Mouse (Mus musculus) adrenal gland (tissue): Measurements from ENCODE around the gene Plcd1.

Experiments
- intact Hi-C: fragments of 180-260 bp; cut with DNase I; formaldehyde crosslinking; loops from one replicate; pipeline ENCODE4 v1.15.1; 2025
- long read RNA-seq, 2 experiments: library from polyadenylated mRNA; unstranded; transcript quantifications; one replicate each; pipeline ENCODE4 v2.0.0; 2020; ENCODE audit warnings: borderline replicate concordance in 1 of 2; ENCODE audit not compliant: insufficient replicate concordance in 1 of 2

Gene Plcd1
- long read RNA-seq, experiment 1, partial matches to known transcripts = 0 of 2 reads
- long read RNA-seq, experiment 1, other reads (novel, unspliced or antisense) = 0 of 2 reads
- long read RNA-seq, experiment 2, transcript Plcd1-201 (15 exons, 2,657 nt) = major isoform, 7 of 7 reads
- long read RNA-seq, experiment 2, partial matches to known transcripts = 0 of 7 reads
- long read RNA-seq, experiment 2, other reads (novel, unspliced or antisense) = 0 of 7 reads

- intact Hi-C loops = no loop called here
Measured at GRCm38 (mm10) chr9:119093419-119094295, at the start of gene Plcd1. Gene Plcd1, minus strand, starts transcription at chr9:119093502.

GRCm38 (mm10) chr9:119142066-119142465 is 48.8 kb upstream of the Plcd1 start:
- intact Hi-C loops = no loop called here

DNA sequence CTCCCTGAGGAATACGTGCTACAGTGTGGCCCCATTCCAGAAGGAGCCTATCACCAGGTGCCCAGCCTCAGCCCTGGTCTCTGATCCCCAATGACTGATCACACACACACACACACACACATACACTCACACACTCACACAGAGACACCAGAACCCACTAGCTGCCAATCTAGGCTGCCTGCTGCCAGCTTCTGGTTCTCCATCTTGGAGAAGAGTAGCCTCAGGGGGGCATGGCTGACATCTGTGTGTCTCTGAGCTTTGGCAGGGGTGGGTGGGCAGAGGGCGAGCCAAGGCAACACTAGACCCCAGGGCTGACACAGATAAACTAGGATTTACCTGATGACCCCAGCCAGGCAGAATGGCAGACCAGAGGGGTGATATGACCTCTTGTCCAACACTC is 45.5 kb upstream of the Plcd1 start:
- intact Hi-C loops = no loop called here

- intact Hi-C loops = no loop called here
Measured at GRCm38 (mm10) chr9:119130692-119131091, 37.4 kb upstream of the Plcd1 start.

DNA sequence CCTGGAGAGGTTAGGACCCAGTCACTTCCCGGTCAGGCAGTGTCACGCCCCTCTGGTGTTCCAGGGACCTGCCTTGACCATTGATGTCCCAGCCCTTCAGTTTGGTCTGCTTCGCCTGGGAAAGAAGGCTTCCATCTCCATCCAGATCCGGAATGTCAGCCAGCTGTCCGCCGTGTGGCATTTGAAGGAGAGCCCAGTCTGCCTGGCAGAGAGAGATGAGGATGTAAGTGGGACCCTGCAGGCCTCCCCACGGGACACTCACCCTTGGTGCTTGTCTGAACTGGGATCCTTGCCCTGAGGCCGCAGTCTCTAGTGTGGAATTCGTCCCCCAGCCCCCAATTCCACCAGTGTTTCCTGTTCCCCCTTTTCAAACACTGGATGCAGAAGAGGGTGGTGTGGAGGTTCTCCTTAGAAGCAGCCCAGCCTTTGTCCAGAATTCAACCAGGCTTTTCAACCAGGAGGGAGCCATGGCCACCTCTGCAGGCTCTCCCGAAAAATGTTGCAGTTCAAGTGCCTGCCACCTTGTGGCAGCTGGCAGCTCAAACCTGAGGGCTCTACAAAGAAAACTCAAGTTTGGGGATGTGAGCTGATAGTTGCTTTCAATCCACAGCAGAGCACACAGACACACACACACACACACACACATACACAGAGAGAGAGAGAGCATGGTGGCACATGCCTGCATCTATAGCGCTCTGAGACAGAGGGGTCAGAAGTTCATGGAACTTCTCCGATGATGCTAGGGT is 35.3 kb upstream of the Plcd1 start:
- intact Hi-C loops = no loop called here

- intact Hi-C loops = no loop called here
Measured at GRCm38 (mm10) chr9:119122596-119123369, 29.5 kb upstream of the Plcd1 start.

DNA sequence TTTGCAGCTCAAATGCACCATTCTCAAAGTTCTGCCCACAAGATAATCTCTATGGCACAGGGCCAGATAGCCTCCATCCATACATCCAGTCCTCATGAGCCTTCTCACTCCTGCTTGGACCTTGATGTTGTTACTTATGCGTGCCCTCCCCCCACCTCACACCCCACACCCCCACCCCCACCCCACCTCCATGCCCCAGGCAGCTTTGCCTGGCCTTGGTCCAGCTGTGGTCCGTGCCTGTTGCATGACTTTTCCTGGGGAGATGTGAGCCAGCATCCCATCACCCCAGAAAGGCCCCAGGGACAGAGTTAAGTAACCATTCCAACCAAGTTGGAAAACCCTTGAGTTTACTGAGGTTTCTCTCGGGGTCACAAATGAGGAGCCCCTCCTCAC is 26.9 kb upstream of the Plcd1 start:
- intact Hi-C loops = no loop called here

- intact Hi-C loops = no loop called here
Measured at GRCm38 (mm10) chr9:119119409-119120167, 26.3 kb upstream of the Plcd1 start.

DNA sequence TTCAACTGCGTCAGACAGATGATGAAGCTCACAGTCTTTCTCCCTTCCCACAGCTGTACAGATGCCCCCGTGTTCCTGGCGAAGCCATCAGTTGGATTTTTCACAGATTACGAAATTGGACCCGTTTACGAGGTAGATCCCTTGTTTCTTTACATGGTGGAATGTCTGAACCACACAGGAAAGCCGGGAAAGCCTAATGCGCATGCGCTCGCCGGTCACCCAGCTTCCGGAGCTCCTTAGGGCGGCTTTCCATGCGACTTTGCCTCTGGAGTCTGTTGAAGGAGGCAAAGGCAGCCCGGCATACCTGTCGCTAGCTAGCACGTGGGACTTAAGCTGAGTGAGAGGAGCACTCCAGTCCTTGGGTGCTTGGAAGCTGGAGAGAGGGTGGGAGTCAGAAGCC is 21.6 kb upstream of the Plcd1 start:
- intact Hi-C loops = no loop called here

- intact Hi-C loops = no loop called here
Measured at GRCm38 (mm10) chr9:119110640-119111039, 17.3 kb upstream of the Plcd1 start.

- intact Hi-C loops = no loop called here
Measured at GRCm38 (mm10) chr9:119109685-119110353, 16.5 kb upstream of the Plcd1 start.

- intact Hi-C loops = no loop called here
Measured at GRCm38 (mm10) chr9:119107566-119107965, 14.3 kb upstream of the Plcd1 start.

GRCm38 (mm10) chr9:119102783-119103113 is 9.4 kb upstream of the Plcd1 start:
- intact Hi-C loops = no loop called here

DNA sequence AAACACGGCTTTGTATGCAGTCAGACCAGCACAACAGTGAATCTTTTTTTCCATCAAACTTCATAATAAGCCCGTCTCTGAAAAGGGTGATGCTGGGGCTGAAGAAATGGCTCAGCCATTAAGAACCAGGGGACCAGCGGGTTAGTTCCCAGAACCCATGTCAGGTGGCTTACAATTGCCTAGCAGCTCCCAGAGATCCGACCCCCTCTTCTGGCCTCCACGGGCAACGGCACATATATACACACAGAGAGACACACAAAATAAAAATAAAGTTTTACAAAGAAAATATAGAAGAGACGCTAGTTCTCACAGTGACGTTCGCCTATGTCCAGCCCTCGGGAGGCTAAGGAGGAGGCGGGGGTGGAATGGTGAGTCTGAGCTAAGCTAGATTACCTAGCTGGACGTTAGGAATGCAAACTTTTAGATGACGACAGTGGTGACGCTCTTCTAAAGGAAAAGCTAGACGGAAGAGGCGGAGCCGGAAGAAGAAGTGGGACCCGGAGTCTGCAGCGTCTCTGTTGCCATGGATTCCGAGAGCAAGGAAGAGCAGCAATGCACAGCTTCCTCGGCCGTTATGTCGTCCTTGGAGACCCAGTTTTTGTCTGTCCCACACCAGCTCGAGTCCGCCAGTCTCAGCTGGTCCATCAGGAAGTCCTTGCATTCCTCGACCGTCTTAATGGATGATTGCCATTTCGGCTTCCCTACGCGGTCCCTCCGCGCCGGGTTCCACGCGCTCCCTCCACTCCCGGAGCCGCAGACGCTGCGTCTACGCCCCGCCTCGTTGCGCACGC is 8.9 kb upstream of the Plcd1 start, which contains the start of gene Dlec1:
TSS of gene Dlec1 (plus strand) at position 487 of the 791 bp plus-strand sequence.
- intact Hi-C loops = no loop called here

DNA sequence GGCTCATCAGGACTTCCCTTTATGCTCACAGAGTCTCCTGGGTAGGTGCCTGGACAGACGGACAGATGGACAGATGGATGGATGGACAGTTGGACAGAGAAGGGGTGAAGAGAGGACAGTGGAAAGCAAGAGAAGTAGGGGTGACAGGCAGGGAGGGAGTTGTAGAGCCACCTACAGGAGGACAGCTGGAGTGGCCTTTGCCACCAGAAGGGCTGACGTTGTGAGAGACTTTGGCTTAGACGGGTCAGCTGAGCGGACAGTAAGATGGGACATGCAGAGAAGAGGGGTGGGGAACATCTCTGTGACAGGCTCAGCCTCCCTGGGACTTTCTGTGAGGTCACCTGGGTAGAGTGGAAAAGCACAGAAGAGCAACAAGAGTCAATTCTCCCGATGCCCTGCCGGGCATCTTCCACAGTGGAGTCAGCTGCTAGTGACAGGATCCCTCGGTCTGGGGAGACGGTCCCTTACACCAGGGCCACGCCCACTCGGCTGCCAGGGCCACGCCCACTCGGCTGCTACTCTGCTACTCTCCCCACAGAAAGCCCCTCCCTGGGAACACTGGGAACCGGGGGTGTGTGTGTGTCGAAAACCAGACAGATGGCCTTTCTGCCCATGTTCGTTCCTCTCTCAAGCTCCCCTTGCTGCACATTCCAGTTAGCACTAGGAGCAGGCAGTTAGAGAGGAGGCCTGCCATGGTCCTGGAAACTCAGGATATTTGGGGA is 7.0 kb upstream of the Plcd1 start:
- intact Hi-C loops = no loop called here

- intact Hi-C loops = no loop called here
Measured at GRCm38 (mm10) chr9:119094462-119095109, 1.3 kb upstream of the Plcd1 start.

DNA sequence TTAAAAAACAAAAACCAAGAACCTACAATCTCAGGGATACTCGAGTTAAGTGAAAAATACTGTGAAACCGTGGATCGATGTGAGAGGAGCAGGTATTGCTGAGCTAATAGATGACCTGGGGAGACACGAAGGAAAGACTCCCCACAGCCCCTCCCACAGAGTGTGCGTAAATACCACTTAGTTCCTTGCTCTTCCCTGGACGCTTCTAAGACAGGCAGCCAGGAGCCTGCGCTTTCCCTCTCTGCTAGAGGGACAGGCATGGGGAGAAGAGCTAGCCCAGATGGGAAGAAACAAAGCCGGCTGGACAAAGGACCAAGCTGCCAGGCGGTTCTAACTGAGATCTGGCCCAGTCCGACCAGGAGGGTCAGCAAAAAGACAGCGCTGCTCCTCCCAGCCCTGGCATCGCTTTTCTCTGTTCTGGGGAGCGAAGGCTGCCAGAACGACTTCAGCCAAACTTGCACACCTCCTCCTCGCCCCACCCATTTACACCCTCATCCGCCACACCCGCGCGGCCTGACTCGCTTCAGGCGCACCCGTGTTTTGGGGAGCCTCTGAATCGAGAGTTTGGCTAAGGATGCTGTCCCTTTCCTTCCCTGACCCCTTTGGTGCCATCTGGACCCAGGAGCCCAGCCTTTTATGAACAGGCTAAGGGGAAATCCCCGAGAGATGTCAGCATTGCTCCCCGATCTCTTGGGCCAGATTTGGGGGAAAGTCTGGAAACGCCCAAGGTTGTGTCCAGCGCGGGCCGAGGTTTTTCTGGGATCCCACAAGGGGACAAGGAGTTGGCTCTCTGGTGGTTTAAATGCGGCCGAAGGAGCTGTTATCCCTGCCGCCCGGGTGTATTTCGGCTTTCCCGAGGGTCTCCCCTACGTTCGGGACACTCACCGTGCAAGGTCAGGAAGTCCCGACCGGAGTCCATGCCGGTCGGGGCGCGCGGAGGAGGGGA is 556 bp downstream of the Plcd1 start:
- intact Hi-C loops = no loop called here
